Mouse (Mus musculus) G1E (cell line): ENCODE measurements at regions not wholly inside any gene's neighbourhood (a gene's known extent, or its start where the extent isn't known, plus 50 kb on each side); places are given as distances from the start of the nearest gene placed in this dataset.

Experiments used
- CTCF ChIP-seq: IDR thresholded peaks from 2 replicates; pipeline ENCODE4 v1.5.1; 2012; ENCODE audit warnings: low read depth, low read length, inconsistent platforms, mixed read lengths
- GATA1 ChIP-seq: IDR thresholded peaks from 2 replicates; pipeline ENCODE4 v1.6.1; 2012; ENCODE audit warnings: borderline replicate concordance, low read length, inconsistent platforms, mixed read lengths
- POLR2AphosphoS5 ChIP-seq: IDR thresholded peaks from 2 replicates; pipeline ENCODE4 v1.6.1; 2012; ENCODE audit warnings: low read depth, low read length, inconsistent platforms; ENCODE audit not compliant: insufficient replicate concordance
- TAL1 ChIP-seq: conservative IDR thresholded peaks from 2 replicates; pipeline ENCODE4 v1.6.1; 2012; ENCODE audit warnings: low read depth, low read length, inconsistent platforms, mixed read lengths

DNA sequence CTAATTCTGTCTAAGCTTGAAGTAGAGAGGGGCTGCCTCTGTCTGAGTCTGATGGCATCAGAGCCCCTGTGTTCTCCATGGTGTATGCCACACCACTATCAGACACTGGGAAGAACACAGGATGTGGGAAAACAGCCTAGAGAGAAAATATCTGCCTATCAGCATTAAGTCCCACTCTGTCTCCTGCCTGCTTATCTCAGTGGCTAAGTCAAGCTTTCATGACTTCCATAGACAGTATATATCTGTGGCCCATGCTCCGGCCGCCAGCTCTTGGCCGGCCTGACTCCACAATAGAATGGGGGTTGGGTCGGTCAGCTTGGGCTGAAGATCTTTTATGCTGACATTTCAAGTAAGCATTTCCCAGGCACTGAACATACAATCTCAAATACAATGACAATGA, 92.0 kb upstream of the Sox9 start:
- TF ChIP-seq CTCF: no peak
- no peak for TF ChIP-seq POLR2AphosphoS5
- no peak for TF ChIP-seq GATA1
- no peak for TF ChIP-seq TAL1
